Mouse (Mus musculus): Measurements from ENCODE around the gene Rprd2. TPM values are rescaled to one million over a fixed set of nuclear protein-coding genes. Genes with fewer than 3 reads are reported as not detected.

Rprd2 gene
- total RNA-seq, 1 experiment from 2014 or later, result 52.2 TPM

- ATAC-seq (replicated peaks; ENCODE audit: insufficient number of reproducible peaks, low FRiP score, low TSS enrichment, poor library complexity, severe bottlenecking), result no peak
Observed at GRCm38 (mm10) chr3:95716075-95716474, 102.6 kb downstream of the Rprd2 start.

Other genes starting within 250 kb of the Rprd2 start
- 26.6 to 53.1 TPM (median 29.7 TPM) in 3 replicates for gene Golph3l, start 229.9 kb downstream of the Rprd2 start, total RNA-seq (2017)
- 127 to 153 TPM (median 131 TPM) in 3 replicates for gene Ensa, start 193.9 kb downstream of the Rprd2 start, total RNA-seq (2017)
- gene Mcl1, start 160.1 kb downstream of the Rprd2 start, total RNA-seq (2017), result 678 to 973 TPM (median 884 TPM) in 3 replicates
- 0.38 to 7.2 TPM (median 0.53 TPM) in 3 replicates for gene Adamtsl4, start 130.9 kb downstream of the Rprd2 start, total RNA-seq (2017)
- 1.6 to 7.1 TPM in 2 of 3 replicates, not detected in the other for gene Ecm1, start 79.3 kb downstream of the Rprd2 start, total RNA-seq (2017)
- gene Tars2, start 58.7 kb downstream of the Rprd2 start, total RNA-seq (2017), result 15.4 to 29.0 TPM (median 21.4 TPM) in 3 replicates
- 30.1 to 50.7 TPM (median 32.2 TPM) in 3 replicates for gene Prpf3, start 37.0 kb upstream of the Rprd2 start, total RNA-seq (2017)
- gene Mrps21, start 52.7 kb upstream of the Rprd2 start, total RNA-seq (2017), result 241 to 323 TPM (median 321 TPM) in 3 replicates
- 6.4 to 16.6 TPM (median 10.2 TPM) in 3 replicates for gene Ciart, start 63.4 kb upstream of the Rprd2 start, total RNA-seq (2017)
- gene BC028528, start 73.1 kb upstream of the Rprd2 start, total RNA-seq (2017), result 148 to 259 TPM (median 230 TPM) in 3 replicates
- 27.5 to 35.0 TPM (median 32.8 TPM) in 3 replicates for gene Aph1a, start 75.1 kb upstream of the Rprd2 start, total RNA-seq (2017)
- not detected in 3 replicates for gene Car14, start 85.8 kb upstream of the Rprd2 start, total RNA-seq (2017)
- gene Anp32e, start 110.4 kb upstream of the Rprd2 start, total RNA-seq (2017), result 108 to 150 TPM (median 134 TPM) in 3 replicates
- gene Plekho1, start 177.1 kb upstream of the Rprd2 start, total RNA-seq (2017), result 73.1 to 144 TPM (median 131 TPM) in 3 replicates
- gene Vps45, start 239.6 kb upstream of the Rprd2 start, total RNA-seq (2017), result 18.1 to 75.8 TPM (median 21.4 TPM) in 3 replicates